ENCODE assay signal across 20 mouse cellular contexts in the genomic region with DNA sequence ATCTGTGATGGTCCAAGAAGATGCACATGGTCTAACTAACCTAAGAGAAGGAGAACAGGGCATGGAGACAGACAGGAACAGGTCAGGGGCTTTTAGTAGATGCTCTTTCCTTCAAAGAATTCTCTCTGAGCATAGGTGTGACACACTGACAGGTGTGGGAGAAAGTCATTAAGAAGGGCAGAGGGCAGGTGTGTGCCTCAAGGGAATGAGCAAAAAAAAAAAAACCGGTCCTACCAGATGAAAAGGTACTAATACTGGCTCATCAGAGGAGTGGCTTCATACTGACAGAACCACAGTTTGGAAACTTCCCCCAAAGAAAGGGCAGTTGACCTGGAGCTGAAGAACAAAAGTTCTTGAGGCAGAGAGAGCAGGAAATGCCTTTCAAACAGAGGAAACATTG.
DNase-seq lines count a peak whose midpoint lies in the region; ATAC-seq and TF ChIP-seq lines count a peak whose summit lies in the region.
"Had no signal": no experiment of that assay in that cellular context is flagged by ENCODE, and none has a peak within 500 bp of the region (broad histone marks: within the 10 kb centered on the region; RNA-seq: fewer than 3 reads in every experiment).

No protein-coding gene starts in this region.

- TF ChIP-seq POLR2A in small intestine, adult 2 months (IDR thresholded peaks at IDR 0.05; ENCODE audit: low read depth, low read length) = no peak

- H3K4me3 ChIP-seq in intestine, embryonic 14.5 days (ENCODE audit: low read depth, low read length) = no peak overlapping the region
- H3K4me3 ChIP-seq in small intestine, adult 2 months (ENCODE audit: low read depth, low read length) = no peak overlapping the region
- H3K4me3 ChIP-seq in gastrocnemius, adult 2 months = no peak overlapping the region
- H3K4me3 ChIP-seq: erythroblast, embryonic 14.5 days; heart, adult 2 months; heart, embryonic 15.5 days; hindbrain, embryonic 15.5 days had no signal

- no peak overlapping the region for H3K4me2 ChIP-seq in intestine, embryonic 14.5 days (ENCODE audit: low read length)
- H3K4me2 ChIP-seq: heart, embryonic 11.5 days; heart, embryonic 15.5 days; hindbrain, embryonic 15.5 days had no signal

- no peak overlapping the region for H3K27ac ChIP-seq in intestine, embryonic 14.5 days (ENCODE audit: low read depth)
- H3K27ac ChIP-seq in small intestine, adult 2 months (ENCODE audit: insufficient read depth, low read depth, low read length) = peak overlapping the region; percentile 71
- H3K27ac ChIP-seq in gastrocnemius, adult 2 months = no peak overlapping the region
- H3K27ac ChIP-seq: heart, adult 2 months; heart, embryonic 15.5 days; hindbrain, embryonic 15.5 days had no signal

- peak; percentile 54 for ATAC-seq in intestine, embryonic 14.5 days (replicated peaks; ENCODE audit: low FRiP score, low TSS enrichment, low read depth)
- ATAC-seq in granulocyte monocyte progenitor cell, adult 5-6 weeks (replicated peaks; ENCODE audit: poor library complexity, severe bottlenecking) = no peak
- ATAC-seq: forebrain, embryonic 16.5 days had no signal

- peaks cover 4% of the 10 kb centered on the region; the same call in 1 of the 2 replicates for H3K9me3 ChIP-seq in intestine, embryonic 14.5 days (ENCODE audit: control insufficient read depth, low read length)
- H3K9me3 ChIP-seq: heart, embryonic 15.5 days had no signal

- intact Hi-C loops in gastrocnemius, adult 2 months (cut with DNase I) = no loop called here

- no peaks in the 10 kb centered on the region for H3K4me1 ChIP-seq in intestine, embryonic 14.5 days (replicated peaks; ENCODE audit: control insufficient read depth, insufficient read depth, low read length)
- H3K4me1 ChIP-seq in small intestine, adult 2 months (ENCODE audit: control insufficient read depth, insufficient read depth, insufficient read length, low read length) = peaks cover 7% of the 10 kb centered on the region; the same call in 1 of the 2 replicates
- H3K4me1 ChIP-seq: heart, embryonic 15.5 days; hindbrain, embryonic 15.5 days had no signal

- no peaks in the 10 kb centered on the region for H3K36me3 ChIP-seq in intestine, embryonic 14.5 days (ENCODE audit: control insufficient read depth, insufficient read depth, low read length)
- H3K36me3 ChIP-seq in small intestine, adult 2 months (ENCODE audit: control insufficient read depth, insufficient read depth, low read length) = no peaks in the 10 kb centered on the region
- H3K36me3 ChIP-seq: heart, embryonic 15.5 days; hindbrain, embryonic 15.5 days had no signal

- peak; percentile 1 for DNase-seq in kidney, adult 18-20 months
- DNase-seq in kidney, postnatal 25 days = no peak
- peak; percentile 39 for DNase-seq in fat pad, adult 2 months (ENCODE audit: extremely low read depth, low read depth, low spot score)
- DNase-seq in intestine, embryonic 14.5 days (ENCODE audit: low spot score) = peak; percentile 51
- no peak for DNase-seq in gastrocnemius, adult 2 months
- no peak for DNase-seq in left cerebral cortex, adult 8-10 months (ENCODE audit: low spot score in 2 of 2)
- DNase-seq: adrenal gland, adult 2 months; adrenal gland, postnatal 25 days; cerebellum, adult 18-20 months; cerebellum, adult 9-11 months; cerebellum, postnatal 36 days; gastrocnemius, postnatal 25 days; heart, adult 2 months had no signal

- no peak for TF ChIP-seq CTCF in small intestine, adult 2 months (IDR thresholded peaks at IDR 0.05; ENCODE audit: extremely low read depth, insufficient read length, insufficient replicate concordance, low read depth, low read length)
- TF ChIP-seq CTCF in gastrocnemius, adult 2 months (IDR thresholded peaks at IDR 0.05) = no peak

- H3K9ac ChIP-seq in intestine, embryonic 14.5 days (ENCODE audit: low read length) = no peak overlapping the region
- H3K9ac ChIP-seq: heart, embryonic 15.5 days; hindbrain, embryonic 15.5 days had no signal

- 65% methylated on average over 1 of the region's 1 CpGs for WGBS in intestine, embryonic 14.5 days
- WGBS in small intestine, adult 2 months = 30% methylated on average over 1 of the region's 1 CpGs

- H3K27me3 ChIP-seq in intestine, embryonic 14.5 days (replicated peaks; ENCODE audit: control insufficient read depth, insufficient read depth, low read length) = no peaks in the 10 kb centered on the region
- no peaks in the 10 kb centered on the region for H3K27me3 ChIP-seq in small intestine, adult 2 months (ENCODE audit: control insufficient read depth, insufficient read depth, low read length)
- H3K27me3 ChIP-seq: heart, embryonic 15.5 days; hindbrain, embryonic 15.5 days had no signal

Comparison
In these comparisons a context has a peak if more than half of its experiments do, and no peak if none do; other contexts are left out.
1. DNase-seq: peak in kidney, adult 18-20 months (single experiment), fat pad, adult 2 months (single experiment) and intestine, embryonic 14.5 days (single experiment); none in kidney, postnatal 25 days (0 of 2), gastrocnemius, adult 2 months (single experiment) and left cerebral cortex, adult 8-10 months (0 of 2).